Mouse (Mus musculus) heart, adult 11 months (tissue): Measurements from ENCODE around the gene Lyst.
A peak's percentile ranks its signal among the peaks of the same experiment; 100 is the strongest.
"Not testable (repeated sequence)": the region's sequence is repeated elsewhere in the genome, so short reads cannot be mapped to it uniquely, and the experiment has no call there.

Experiments used
- DNase-seq: peaks from one replicate; pipeline ENCODE4 v3.0.0; 2022

Gene Lyst

GRCm38 (mm10) chr13:13590048-13591011 is at the start of gene Lyst:
Gene Lyst, plus strand, starts transcription at chr13:13590397.
- peak; percentile 100 for DNase-seq

GRCm38 (mm10) chr13:13543073-13543472 is 47.1 kb upstream of the Lyst start:
- not testable (repeated sequence) for DNase-seq

GRCm38 (mm10) chr13:13546792-13547191 is 43.4 kb upstream of the Lyst start:
- peak; percentile 66 for DNase-seq

- peak; percentile 15 for DNase-seq
These were observed 42.3 kb upstream of the Lyst start for GRCm38 (mm10) chr13:13547889-13548288.

- peak; percentile 85 for DNase-seq
These were observed 41.6 kb upstream of the Lyst start for GRCm38 (mm10) chr13:13548431-13549190.

- DNase-seq = peak; percentile 89
These were observed 40.2 kb upstream of the Lyst start for GRCm38 (mm10) chr13:13549687-13550660.

- peak; percentile 86 for DNase-seq
These were observed 38.2 kb upstream of the Lyst start for GRCm38 (mm10) chr13:13552020-13552419.

- no peak for DNase-seq
These were observed 36.5 kb upstream of the Lyst start for GRCm38 (mm10) chr13:13553660-13554059.

GRCm38 (mm10) chr13:13555196-13555595 is 35.0 kb upstream of the Lyst start:
- no peak for DNase-seq

- DNase-seq = no peak
These were observed 33.0 kb upstream of the Lyst start for GRCm38 (mm10) chr13:13557001-13557743.

GRCm38 (mm10) chr13:13558251-13558650 is 31.9 kb upstream of the Lyst start:
- no peak for DNase-seq

- peak; percentile 31 for DNase-seq
These were observed 31.3 kb upstream of the Lyst start for GRCm38 (mm10) chr13:13558900-13559299.

GRCm38 (mm10) chr13:13562571-13562970 is 27.6 kb upstream of the Lyst start:
- peak; percentile 62 for DNase-seq

- DNase-seq = no peak
These were observed 26.1 kb upstream of the Lyst start for GRCm38 (mm10) chr13:13564116-13564515.

- DNase-seq = peak; percentile 86
These were observed 25.7 kb upstream of the Lyst start for GRCm38 (mm10) chr13:13564541-13564940.

GRCm38 (mm10) chr13:13567640-13568039 is 22.6 kb upstream of the Lyst start:
- peak; percentile 45 for DNase-seq

- DNase-seq = no peak
These were observed 21.4 kb upstream of the Lyst start for GRCm38 (mm10) chr13:13568824-13569223.

GRCm38 (mm10) chr13:13569603-13570002 is 20.6 kb upstream of the Lyst start:
- DNase-seq = peak; percentile 95

GRCm38 (mm10) chr13:13572060-13572835 is 17.9 kb upstream of the Lyst start:
- peak; percentile 89 for DNase-seq

- peak; percentile 66 for DNase-seq
These were observed 17.3 kb upstream of the Lyst start for GRCm38 (mm10) chr13:13572941-13573340.
